Mouse (Mus musculus) heart, postnatal 0 days (tissue): ENCODE data around the gene 9230110F15Rik.

Experiments
- CTCF ChIP-seq: IDR thresholded peaks from 2 replicates; pipeline ENCODE4 v1.5.1; 2016; ENCODE audit warnings: antibody characterized with exemption, control low read depth, low read depth
- EP300 ChIP-seq: IDR thresholded peaks from 2 replicates; pipeline ENCODE4 v1.6.1; 2016; ENCODE audit warnings: antibody characterized with exemption, low read depth

- TF ChIP-seq CTCF (no peak), EP300 (no peak)
Measured at GRCm38 (mm10) chr9:35790001-35790400, 53.9 kb downstream of the 9230110F15Rik start, which contains the start of the genes Gm27235 and D730048I06Rik.
